Mouse (Mus musculus) forebrain, embryonic 16.5 days (tissue): ENCODE data around the gene Sppl2b. TPM values are rescaled to one million over a fixed set of nuclear protein-coding genes. Genes with fewer than 3 reads are reported as not detected.

Experiments
- ATAC-seq: fragments of 200-750 bp; cut with Nextera tagmentation; 2 replicates; pipeline ENCODE4 v1.8.0; 2017; ENCODE audit warnings: mild to moderate bottlenecking, moderate library complexity
- H3K27ac ChIP-seq: fragments of 300-500 bp; sonication (generic); 2 replicates; pipeline ENCODE4 v1.5.1; 2014; ENCODE audit warnings: low read length, control low read depth
- H3K27me3 ChIP-seq: fragments of 300-500 bp; sonication (generic); replicated peaks from 2 replicates; pipeline ENCODE4 v1.6.1; 2014; ENCODE audit warnings: low read length; ENCODE audit not compliant: control insufficient read depth, insufficient read depth
- H3K36me3 ChIP-seq: fragments of 300-500 bp; sonication (generic); 2 replicates; pipeline ENCODE4 v1.6.1; 2014; ENCODE audit not compliant: control insufficient read depth, insufficient read depth
- H3K4me1 ChIP-seq: fragments of 300-500 bp; sonication (generic); replicated peaks from 2 replicates; pipeline ENCODE4 v1.6.1; 2014; ENCODE audit warnings: low read length; ENCODE audit not compliant: control insufficient read depth, insufficient read depth
- H3K4me2 ChIP-seq: fragments of 300-500 bp; sonication (generic); 2 replicates; pipeline ENCODE4 v1.6.1; 2014; ENCODE audit warnings: mild to moderate bottlenecking, low read length, control low read depth
- H3K4me3 ChIP-seq: fragments of 300-500 bp; sonication (generic); replicated peaks from 2 replicates; pipeline ENCODE4 v1.5.1; 2014; ENCODE audit warnings: mild to moderate bottlenecking, low read length, control low read depth
- H3K9ac ChIP-seq: fragments of 300-500 bp; sonication (generic); replicated peaks from 2 replicates; pipeline ENCODE4 v1.6.1; 2014; ENCODE audit warnings: low read depth, low read length, control low read depth
- H3K9me3 ChIP-seq: fragments of 300-500 bp; sonication (generic); 2 replicates; pipeline ENCODE4 v1.6.1; 2016; ENCODE audit warnings: low read length; ENCODE audit not compliant: control insufficient read depth
- whole genome bisulfite sequencing: fragments of 180-500 bp; shearing (Covaris S2); extraction: QIAGEN DNeasy Blood & Tissue Kit; methylation state at CpG from one replicate; pipeline ENCODE4 v1.1.7; 2014; 5-methylcytosine and 5-hydroxymethylcytosine counted together
- polyA plus RNA-seq: library from polyadenylated mRNA; unstranded; fragments of >200 nt; fragmentation: Nextera tagmentation; extraction: Ambion mirVana; gene quantifications from 2 replicates; pipeline ENCODE4 v1.2.1, GENCODE M21; 2015

Sppl2b gene
- polyA plus RNA-seq, 1 experiment from 2014 or later: 78.6 TPM

- H3K36me3 ChIP-seq: peaks cover 20% of the 10 kb centered on the region
- H3K27ac ChIP-seq: no peak overlapping the region
Observed at GRCm38 (mm10) chr10:80909375-80910162, 54.5 kb downstream of the Sppl2b start.

DNA sequence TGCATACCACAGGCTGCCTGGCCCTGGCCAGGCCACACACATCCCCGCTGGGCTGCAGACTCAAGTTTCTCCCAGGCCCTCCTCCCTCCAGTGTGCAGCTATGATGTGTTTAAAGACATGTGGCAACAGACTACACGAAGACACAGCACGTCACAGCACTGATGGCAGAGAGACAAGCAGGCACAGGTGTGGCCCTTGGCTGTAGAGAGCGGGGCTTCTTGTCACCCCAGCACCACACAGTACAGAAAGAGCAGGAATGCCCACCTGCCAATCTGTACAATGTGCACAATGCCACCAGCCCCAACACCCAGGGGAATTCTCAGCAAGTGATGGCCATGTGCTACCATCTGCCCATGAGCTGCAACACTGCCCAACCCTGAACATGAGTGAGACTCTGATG is 56.3 kb downstream of the Sppl2b start:
- H3K27me3 ChIP-seq: no peaks in the 10 kb centered on the region
- peaks cover 6% of the 10 kb centered on the region for H3K4me1 ChIP-seq
- ATAC-seq: no peak
- H3K4me2 ChIP-seq: no peak overlapping the region
- peaks cover 8% of the 10 kb centered on the region for H3K36me3 ChIP-seq
- no peak overlapping the region for H3K4me3 ChIP-seq
- 93% methylated on average over 4 of the region's 4 CpGs for WGBS
- no peak overlapping the region for H3K27ac ChIP-seq
- H3K9me3 ChIP-seq: no peaks in the 10 kb centered on the region
- H3K9ac ChIP-seq: no peak overlapping the region

More at GRCm38 (mm10) chr10:80909375-80910162, 54.5 kb downstream of the Sppl2b start:
- 97% methylated on average over 22 of the region's 22 CpGs for WGBS
- H3K4me2 ChIP-seq: no peak overlapping the region
- H3K27me3 ChIP-seq: no peaks in the 10 kb centered on the region
- ATAC-seq: no peak
- no peaks in the 10 kb centered on the region for H3K9me3 ChIP-seq
- no peaks in the 10 kb centered on the region for H3K4me1 ChIP-seq
- H3K4me3 ChIP-seq: no peak overlapping the region
- no peak overlapping the region for H3K9ac ChIP-seq

- no peak for ATAC-seq
- H3K36me3 ChIP-seq: peaks cover 5% of the 10 kb centered on the region
- no peak overlapping the region for H3K27ac ChIP-seq
Observed at GRCm38 (mm10) chr10:80911891-80912290, 56.8 kb downstream of the Sppl2b start.

GRCm38 (mm10) chr10:80913364-80914011 is 58.4 kb downstream of the Sppl2b start:
- WGBS: 92% methylated on average over 7 of the region's 8 CpGs
- no peak overlapping the region for H3K9ac ChIP-seq

More at GRCm38 (mm10) chr10:80911891-80912290, 56.8 kb downstream of the Sppl2b start:
- Histone ChIP-seq H3K4me2 (no peak overlapping the region), H3K9me3 (no peaks in the 10 kb centered on the region), H3K27me3 (no peaks in the 10 kb centered on the region), H3K4me1 (peaks cover 12% of the 10 kb centered on the region), H3K9ac (no peak overlapping the region), H3K4me3 (no peak overlapping the region)

DNA sequence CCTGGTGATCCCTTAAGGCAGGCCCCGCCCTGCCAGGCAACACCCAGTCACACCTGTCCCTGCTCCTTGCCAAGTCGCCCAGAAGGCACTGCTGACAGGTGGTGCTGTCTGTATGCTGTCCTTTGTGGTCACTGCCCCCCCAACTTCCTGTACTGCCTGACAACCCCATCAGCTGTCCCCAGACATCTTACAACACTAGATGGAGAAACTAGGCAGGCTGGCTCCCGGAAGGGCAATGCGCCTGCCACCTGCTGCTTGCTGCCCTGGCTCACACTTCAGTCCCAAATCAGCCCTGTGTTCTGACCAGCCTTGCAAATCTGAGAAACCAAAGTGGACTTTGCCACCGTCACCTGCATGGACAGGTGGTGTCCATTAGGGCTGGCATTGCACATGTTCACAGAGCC is 59.2 kb downstream of the Sppl2b start:
- no peak for ATAC-seq
- no peak overlapping the region for H3K27ac ChIP-seq
- no peak overlapping the region for H3K4me2 ChIP-seq
- no peak overlapping the region for H3K4me3 ChIP-seq
- H3K27me3 ChIP-seq: no peaks in the 10 kb centered on the region
- H3K36me3 ChIP-seq: peaks cover 2% of the 10 kb centered on the region
- H3K9ac ChIP-seq: no peak overlapping the region
- peaks cover 22% of the 10 kb centered on the region for H3K4me1 ChIP-seq
- no peaks in the 10 kb centered on the region for H3K9me3 ChIP-seq
- WGBS: 93% methylated on average over 5 of the region's 5 CpGs

More at GRCm38 (mm10) chr10:80913364-80914011, 58.4 kb downstream of the Sppl2b start:
- H3K4me3 ChIP-seq: no peak overlapping the region
- peaks cover 5% of the 10 kb centered on the region for H3K36me3 ChIP-seq
- H3K4me1 ChIP-seq: peaks cover 20% of the 10 kb centered on the region
- H3K27me3 ChIP-seq: no peaks in the 10 kb centered on the region
- no peak overlapping the region for H3K4me2 ChIP-seq
- no peak for ATAC-seq
- H3K9me3 ChIP-seq: no peaks in the 10 kb centered on the region
- H3K27ac ChIP-seq: no peak overlapping the region

DNA sequence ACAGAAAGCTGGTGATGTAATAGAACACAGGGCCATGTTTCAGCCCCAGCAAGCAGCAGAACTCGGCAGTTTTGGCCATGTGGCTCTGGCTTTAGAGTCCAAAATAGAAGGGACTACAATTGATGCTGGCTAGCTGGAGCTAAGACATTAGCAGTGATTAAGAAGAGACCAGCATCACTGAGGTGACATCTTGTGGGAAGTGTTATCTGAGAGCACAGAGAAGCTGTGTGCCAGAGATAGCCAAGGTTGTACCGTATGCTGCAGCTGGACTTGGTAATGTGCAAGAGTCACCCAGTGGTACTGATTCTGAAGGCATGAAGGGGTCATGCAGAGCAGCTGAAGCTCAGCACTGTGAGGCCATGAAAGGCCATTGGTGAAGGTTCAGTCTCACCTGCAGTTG is 60.2 kb downstream of the Sppl2b start:
- H3K4me3 ChIP-seq: no peak overlapping the region
- H3K36me3 ChIP-seq: no peaks in the 10 kb centered on the region; the same call in none of the 2 replicates
- no peaks in the 10 kb centered on the region for H3K9me3 ChIP-seq
- WGBS: 85% methylated on average over 2 of the region's 2 CpGs
- ATAC-seq: no peak
- H3K4me2 ChIP-seq: no peak overlapping the region
- H3K27me3 ChIP-seq: no peaks in the 10 kb centered on the region
- no peak overlapping the region for H3K27ac ChIP-seq
- H3K4me1 ChIP-seq: peaks cover 22% of the 10 kb centered on the region
- H3K9ac ChIP-seq: no peak overlapping the region

DNA sequence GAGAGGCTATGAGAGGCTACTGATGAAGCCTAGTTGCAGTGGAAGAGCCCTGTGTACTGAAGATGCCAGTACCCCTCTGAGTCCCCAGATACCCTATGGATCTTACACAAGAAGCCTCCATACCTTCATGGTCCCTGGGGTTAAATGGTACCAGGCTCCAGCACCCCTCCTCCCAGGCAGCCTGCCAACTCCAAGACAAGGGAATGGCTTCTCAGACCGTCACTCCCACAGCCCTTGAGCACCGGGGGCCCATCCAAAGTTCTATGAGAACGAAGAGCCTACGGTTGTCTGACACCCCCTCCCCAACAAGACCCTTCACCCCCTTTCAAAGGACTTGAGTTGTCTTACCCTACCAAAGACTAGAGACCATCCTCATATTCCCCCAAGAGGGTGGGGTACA is 60.7 kb downstream of the Sppl2b start:
- H3K27me3 ChIP-seq: no peaks in the 10 kb centered on the region
- H3K4me3 ChIP-seq: no peak overlapping the region
- no peak overlapping the region for H3K4me2 ChIP-seq
- 68% methylated on average over 4 of the region's 4 CpGs for WGBS
- no peak overlapping the region for H3K27ac ChIP-seq
- H3K9ac ChIP-seq: no peak overlapping the region
- H3K36me3 ChIP-seq: no peaks in the 10 kb centered on the region; the same call in 1 of the 2 replicates
- no peak for ATAC-seq
- H3K4me1 ChIP-seq: peaks cover 22% of the 10 kb centered on the region
- H3K9me3 ChIP-seq: no peaks in the 10 kb centered on the region

- H3K4me2 ChIP-seq: peak overlapping the region; percentile 81
- peak overlapping the region; percentile 78 for H3K4me3 ChIP-seq
- WGBS: 0% methylated on average over 15 of the region's 15 CpGs
- no peaks in the 10 kb centered on the region for H3K36me3 ChIP-seq
- no peaks in the 10 kb centered on the region for H3K9me3 ChIP-seq
- peak; percentile 26; the same call in 1 of the 2 replicates for ATAC-seq
- peaks cover 28% of the 10 kb centered on the region for H3K4me1 ChIP-seq
- peak overlapping the region; percentile 86 for H3K9ac ChIP-seq
- H3K27ac ChIP-seq: peak overlapping the region; percentile 69
- H3K27me3 ChIP-seq: no peaks in the 10 kb centered on the region
Observed at GRCm38 (mm10) chr10:80917336-80917778, 62.3 kb downstream of the Sppl2b start.

GRCm38 (mm10) chr10:80917779-80918434 is 62.8 kb downstream of the Sppl2b start, which contains the start of gene Lmnb2:
Lmnb2 (minus strand) TSS chr10:80918245.
- Histone ChIP-seq H3K4me3 (peak within 1 kb of the TSS; percentile 78), H3K36me3 (no peaks in the 10 kb centered on the region), H3K27me3 (no peaks in the 10 kb centered on the region), H3K4me1 (peaks cover 28% of the 10 kb centered on the region), H3K27ac (peak within 1 kb of the TSS; percentile 69), H3K9me3 (no peaks in the 10 kb centered on the region), H3K4me2 (peak within 1 kb of the TSS; percentile 81), H3K9ac (peak within 1 kb of the TSS; percentile 86)
- WGBS: under 1% methylated on average over 61 of the region's 61 CpGs
- peak; percentile 88 for ATAC-seq
